Mouse (Mus musculus) liver, embryonic 11.5 days (tissue): ENCODE data around the gene Borcs8. TPM values are rescaled to one million over a fixed set of nuclear protein-coding genes. Genes with fewer than 3 reads are reported as not detected.

Source experiments
- ATAC-seq: fragments of 200-750 bp; cut with Nextera tagmentation; replicated peaks from 2 replicates; pipeline ENCODE4 v1.8.0; 2017; ENCODE audit warnings: moderate number of reproducible peaks, mild to moderate bottlenecking, moderate TSS enrichment, moderate library complexity; ENCODE audit not compliant: low FRiP score
- DNase-seq: peaks from one replicate; pipeline ENCODE4 v3.0.0-alpha.2; 2017; ENCODE audit warnings: low spot score
- H3K27ac ChIP-seq: fragments of 300-500 bp; sonication (generic); 2 replicates; pipeline ENCODE4 v1.5.1; 2014; ENCODE audit warnings: mild to moderate bottlenecking, low read depth, low read length, control low read depth
- H3K27me3 ChIP-seq: fragments of 300-500 bp; sonication (generic); replicated peaks from 2 replicates; pipeline ENCODE4 v1.6.1; 2014; ENCODE audit warnings: low read length, mixed read lengths; ENCODE audit not compliant: control insufficient read depth, insufficient read depth
- H3K36me3 ChIP-seq: fragments of 300-500 bp; sonication (generic); 2 replicates; pipeline ENCODE4 v1.6.1; 2014; ENCODE audit warnings: mild to moderate bottlenecking, low read length, moderate library complexity, mixed read lengths; ENCODE audit not compliant: control insufficient read depth, insufficient read depth
- H3K4me1 ChIP-seq: fragments of 300-500 bp; sonication (generic); replicated peaks from 2 replicates; pipeline ENCODE4 v1.6.1; 2014; ENCODE audit warnings: low read length, mixed read lengths; ENCODE audit not compliant: control insufficient read depth, insufficient read depth
- H3K4me2 ChIP-seq: fragments of 300-500 bp; sonication (generic); 2 replicates; pipeline ENCODE4 v1.6.1; 2014; ENCODE audit warnings: mild to moderate bottlenecking, control low read depth, moderate library complexity
- H3K4me3 ChIP-seq: fragments of 300-500 bp; sonication (generic); 2 replicates; pipeline ENCODE4 v1.5.1; 2014; ENCODE audit warnings: low read depth, low read length, control low read depth
- H3K9ac ChIP-seq: fragments of 300-500 bp; sonication (generic); 2 replicates; pipeline ENCODE4 v1.6.1; 2014; ENCODE audit warnings: low read depth, low read length, control low read depth
- H3K9me3 ChIP-seq: fragments of 300-500 bp; sonication (generic); 2 replicates; pipeline ENCODE4 v1.6.1; 2016; ENCODE audit warnings: low read length, inconsistent platforms, mixed read lengths; ENCODE audit not compliant: control insufficient read depth
- WGBS: fragments of 180-500 bp; shearing (Covaris S2); extraction: QIAGEN DNeasy Blood & Tissue Kit; methylation state at CpG from one replicate; pipeline ENCODE4 v1.1.7; 2014; 5-methylcytosine and 5-hydroxymethylcytosine counted together
- polyA plus RNA-seq: library from polyadenylated mRNA; unstranded; fragments of >200 nt; fragmentation: Nextera tagmentation; extraction: Ambion mirVana; gene quantifications from 2 replicates; pipeline ENCODE4 v1.2.1, GENCODE M21; 2014

The Borcs8 gene
- polyA plus RNA-seq, 1 experiment from 2014 or later = 46.2 TPM

- Histone ChIP-seq H3K9me3 (no peaks in the 10 kb centered on the region), H3K27ac (no peak overlapping the region), H3K27me3 (no peaks in the 10 kb centered on the region), H3K4me3 (no peak overlapping the region), H3K36me3 (peaks cover 4% of the 10 kb centered on the region; the same call in 1 of the 2 replicates), H3K4me2 (no peak overlapping the region), H3K9ac (no peak overlapping the region), H3K4me1 (peaks cover 13% of the 10 kb centered on the region)
- WGBS = 76% methylated on average over 3 of the region's 3 CpGs
- ATAC-seq (no peak), DNase-seq (no peak)
Observed at GRCm38 (mm10) chr8:70128435-70128834, 10.9 kb upstream of the Borcs8 start.

GRCm38 (mm10) chr8:70129309-70129952 is 9.9 kb upstream of the Borcs8 start:
- Histone ChIP-seq H3K9ac (no peak overlapping the region), H3K4me2 (no peak overlapping the region), H3K36me3 (peaks cover 6% of the 10 kb centered on the region; the same call in 1 of the 2 replicates), H3K27ac (no peak overlapping the region), H3K4me3 (no peak overlapping the region), H3K27me3 (no peaks in the 10 kb centered on the region), H3K4me1 (peaks cover 16% of the 10 kb centered on the region), H3K9me3 (no peaks in the 10 kb centered on the region)
- DNase-seq = no peak
- WGBS = 76% methylated on average over 9 of the region's 9 CpGs
- no peak for ATAC-seq

DNA sequence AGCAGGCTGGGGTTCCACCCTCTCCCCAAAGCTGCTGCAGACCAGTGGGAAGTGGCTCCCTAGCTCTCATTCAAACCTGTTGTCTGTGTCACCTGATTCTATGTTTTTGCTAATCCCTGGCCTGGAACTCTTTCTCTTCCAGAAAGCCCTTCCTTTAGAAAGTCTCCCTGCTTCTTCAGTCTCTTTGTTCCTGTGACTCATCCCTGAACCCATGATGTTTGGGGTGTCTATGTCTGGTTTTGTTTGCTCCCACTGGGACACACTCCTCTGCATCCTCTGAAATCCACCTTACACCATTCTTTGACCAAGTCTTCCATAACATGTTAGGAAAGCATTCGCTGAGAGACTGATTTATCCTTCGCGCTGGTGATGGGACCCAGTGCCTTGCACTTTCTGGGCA is 9.2 kb upstream of the Borcs8 start:
- ATAC-seq (no peak), DNase-seq (no peak)
- H3K36me3 ChIP-seq = peaks cover 6% of the 10 kb centered on the region; the same call in 1 of the 2 replicates
- no peaks in the 10 kb centered on the region for H3K27me3 ChIP-seq
- no peak overlapping the region for H3K27ac ChIP-seq
- WGBS = 80% methylated on average over 3 of the region's 3 CpGs
- no peak overlapping the region for H3K4me3 ChIP-seq
- no peaks in the 10 kb centered on the region for H3K9me3 ChIP-seq
- H3K4me2 ChIP-seq = no peak overlapping the region
- H3K4me1 ChIP-seq = peaks cover 16% of the 10 kb centered on the region
- no peak overlapping the region for H3K9ac ChIP-seq

GRCm38 (mm10) chr8:70131166-70131883 is 8.0 kb upstream of the Borcs8 start, which contains the start of gene Nr2c2ap:
Gene Nr2c2ap, plus strand, starts transcription at chr8:70131333.
- peak within 1 kb of the TSS; percentile 84 for H3K4me3 ChIP-seq
- 0 out of 2 replicates have a peak within 1 kb of the TSS, but pooled peaks have one; percentile 45 for H3K27ac ChIP-seq
- peaks cover 16% of the 10 kb centered on the region for H3K4me1 ChIP-seq
- peak within 1 kb of the TSS; percentile 89 for H3K9ac ChIP-seq
- ATAC-seq (peak; percentile 87), DNase-seq (peak; percentile 82)
- H3K9me3 ChIP-seq = no peaks in the 10 kb centered on the region
- no peaks in the 10 kb centered on the region for H3K27me3 ChIP-seq
- H3K36me3 ChIP-seq = peaks cover 10% of the 10 kb centered on the region; the same call in 1 of the 2 replicates
- WGBS = under 1% methylated on average over 37 of the region's 37 CpGs
- H3K4me2 ChIP-seq = peak within 1 kb of the TSS; percentile 78

DNA sequence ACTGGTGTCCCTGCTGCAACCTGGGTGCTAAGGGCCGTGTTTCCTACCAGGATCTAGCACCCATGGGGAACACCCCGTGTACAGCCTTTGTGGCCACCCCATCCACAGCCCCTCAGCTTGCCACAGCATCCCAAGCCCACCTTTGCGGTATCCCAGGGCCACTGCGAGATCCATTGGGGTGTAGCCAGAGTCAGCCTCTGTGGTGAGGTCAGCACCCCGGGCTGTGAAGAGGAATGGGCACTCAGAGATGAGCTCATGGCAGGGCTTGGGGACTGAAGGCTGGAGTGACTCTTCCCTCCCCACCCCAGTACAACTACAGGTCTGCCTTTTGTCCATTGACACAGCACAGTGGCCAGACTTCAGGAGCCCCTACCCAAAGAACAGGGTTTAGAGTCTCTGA is 5.2 kb upstream of the Borcs8 start:
- Histone ChIP-seq H3K4me2 (no peak overlapping the region), H3K4me3 (no peak overlapping the region), H3K4me1 (peaks cover 21% of the 10 kb centered on the region), H3K9ac (no peak overlapping the region), H3K36me3 (peaks cover 13% of the 10 kb centered on the region; the same call in 1 of the 2 replicates), H3K27ac (no peak overlapping the region), H3K27me3 (no peaks in the 10 kb centered on the region), H3K9me3 (no peaks in the 10 kb centered on the region)
- 86% methylated on average over 5 of the region's 5 CpGs for WGBS
- no peak for DNase-seq
- ATAC-seq = no peak

DNA sequence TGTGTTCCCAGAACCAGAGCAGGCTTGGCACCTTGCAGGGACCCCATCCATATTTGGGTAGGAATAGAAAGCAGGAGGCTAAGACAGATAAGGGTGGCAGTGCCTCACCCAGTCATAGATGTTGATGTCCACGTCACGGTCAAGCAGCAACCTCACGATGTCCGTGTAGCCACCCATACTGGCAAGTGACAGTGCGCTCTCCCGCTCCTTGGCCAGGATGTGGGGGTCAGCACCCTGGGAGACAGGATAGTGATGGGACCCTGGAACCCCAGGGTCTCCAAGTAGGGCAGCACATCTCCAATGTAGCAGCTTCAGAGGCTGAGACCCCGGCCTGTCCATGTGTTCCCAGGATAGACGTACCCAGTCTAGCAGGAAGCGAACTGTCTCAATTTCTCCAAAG is 4.4 kb upstream of the Borcs8 start:
- H3K4me2 ChIP-seq = no peak overlapping the region
- H3K4me3 ChIP-seq = no peak overlapping the region
- H3K4me1 ChIP-seq = peaks cover 21% of the 10 kb centered on the region
- no peaks in the 10 kb centered on the region for H3K9me3 ChIP-seq
- no peak overlapping the region for H3K9ac ChIP-seq
- peaks cover 13% of the 10 kb centered on the region; the same call in 1 of the 2 replicates for H3K36me3 ChIP-seq
- no peak overlapping the region for H3K27ac ChIP-seq
- no peaks in the 10 kb centered on the region for H3K27me3 ChIP-seq
- ATAC-seq (no peak), DNase-seq (no peak)
- 81% methylated on average over 9 of the region's 9 CpGs for WGBS

- peaks cover 13% of the 10 kb centered on the region; the same call in 1 of the 2 replicates for H3K36me3 ChIP-seq
- H3K4me1 ChIP-seq = peaks cover 28% of the 10 kb centered on the region
- no peak overlapping the region for H3K9ac ChIP-seq
- no peaks in the 10 kb centered on the region for H3K27me3 ChIP-seq
- WGBS = 77% methylated on average over 4 of the region's 4 CpGs
- DNase-seq (no peak), ATAC-seq (no peak)
- no peak overlapping the region for H3K27ac ChIP-seq
- no peaks in the 10 kb centered on the region for H3K9me3 ChIP-seq
- H3K4me2 ChIP-seq = no peak overlapping the region
- no peak overlapping the region for H3K4me3 ChIP-seq
Observed at GRCm38 (mm10) chr8:70136591-70136990, 2.7 kb upstream of the Borcs8 start.

GRCm38 (mm10) chr8:70137890-70138289 is 1.4 kb upstream of the Borcs8 start:
- H3K27ac ChIP-seq = no peak overlapping the region
- H3K9me3 ChIP-seq = no peaks in the 10 kb centered on the region
- DNase-seq (no peak), ATAC-seq (no peak)
- peaks cover 16% of the 10 kb centered on the region for H3K4me1 ChIP-seq
- peak overlapping the region; percentile 76 for H3K4me2 ChIP-seq
- 80% methylated on average over 4 of the region's 4 CpGs for WGBS
- H3K27me3 ChIP-seq = no peaks in the 10 kb centered on the region
- H3K9ac ChIP-seq = peak overlapping the region; percentile 65; the same call in 1 of the 2 replicates
- peaks cover 16% of the 10 kb centered on the region for H3K36me3 ChIP-seq
- H3K4me3 ChIP-seq = peak overlapping the region; percentile 88
